Mouse (Mus musculus): Measurements from ENCODE around the gene Arhgap15.

- TF ChIP-seq ZC3H11A (IDR thresholded peaks at IDR 0.05; ENCODE audit: borderline replicate concordance, low read depth, low read length) (no peak), HCFC1 (IDR thresholded peaks at IDR 0.05; ENCODE audit: borderline replicate concordance, insufficient read depth, low read length) (no peak), CHD2 (IDR thresholded peaks at IDR 0.05; ENCODE audit: low read depth, low read length) (no peak), MAFK (IDR thresholded peaks at IDR 0.05; ENCODE audit: insufficient read depth, low read depth, low read length) (no peak), ZNF384 (IDR thresholded peaks at IDR 0.05; ENCODE audit: low read depth, low read length) (no peak)
Observed at GRCm38 (mm10) chr2:44437496-44438057, 689.0 kb downstream of the Arhgap15 start.
